Mouse (Mus musculus) G1E (cell line): ENCODE results near the gene Prss22. TPM values are rescaled to one million over a fixed set of nuclear protein-coding genes. Genes with fewer than 3 reads are reported as not detected.

Source experiments
- ATAC-seq: 2 replicates; pipeline ENCODE4 v1.8.0; 2016; ENCODE audit warnings: mild to moderate bottlenecking; ENCODE audit not compliant: insufficient number of reproducible peaks, poor library complexity, low FRiP score, severe bottlenecking; ENCODE audit errors: extremely low read depth
- DNase-seq: peaks from one replicate; pipeline ENCODE4 v3.0.0; 2012; ENCODE audit warnings: low spot score
- H3K27me3 ChIP-seq: 2 replicates; pipeline ENCODE4 v1.6.1; 2012; ENCODE audit warnings: mild to moderate bottlenecking, low read length, inconsistent platforms; ENCODE audit not compliant: insufficient read depth
- H3K36me3 ChIP-seq: replicated peaks from 2 replicates; pipeline ENCODE3; 2012; ENCODE audit warnings: mild to moderate bottlenecking, inconsistent platforms
- H3K4me1 ChIP-seq: 2 replicates; pipeline ENCODE4 v1.6.1; 2012; ENCODE audit warnings: low read depth, low read length, inconsistent platforms, mixed read lengths; ENCODE audit not compliant: insufficient read depth
- H3K4me3 ChIP-seq: 2 replicates; pipeline ENCODE4 v1.5.1; 2012; ENCODE audit warnings: low read depth, mild to moderate bottlenecking, inconsistent platforms, low read length, moderate library complexity, mixed read lengths
- H3K9me3 ChIP-seq: replicated peaks from 2 replicates; pipeline ENCODE4 v1.6.1; 2012; ENCODE audit warnings: inconsistent platforms
- CTCF ChIP-seq: IDR thresholded peaks from 2 replicates; pipeline ENCODE4 v1.5.1; 2012; ENCODE audit warnings: low read depth, low read length, inconsistent platforms, mixed read lengths
- GATA1 ChIP-seq: IDR thresholded peaks from 2 replicates; pipeline ENCODE4 v1.6.1; 2012; ENCODE audit warnings: borderline replicate concordance, low read length, inconsistent platforms, mixed read lengths
- GATA2 ChIP-seq: IDR thresholded peaks from 2 replicates; pipeline ENCODE4 v1.6.1; 2012; ENCODE audit warnings: low read depth, low read length, inconsistent platforms, borderline replicate concordance
- POLR2AphosphoS5 ChIP-seq: IDR thresholded peaks from 2 replicates; pipeline ENCODE4 v1.6.1; 2012; ENCODE audit warnings: low read depth, low read length, inconsistent platforms; ENCODE audit not compliant: insufficient replicate concordance
- TAL1 ChIP-seq: conservative IDR thresholded peaks from 2 replicates; pipeline ENCODE4 v1.6.1; 2012; ENCODE audit warnings: low read depth, low read length, inconsistent platforms, mixed read lengths
- polyA plus RNA-seq: library from polyadenylated mRNA; stranded (reverse); fragments of >175 nt; gene quantifications from 2 replicates; pipeline ENCODE4 v1.2.3, GENCODE M21; 2012
- total RNA-seq, 2 experiments: library from RNA; stranded (forward) in 1 of 2; stranded (reverse) in 1 of 2; fragments of 200-1000 nt in 1 of 2; fragments of >200 nt in 1 of 2; fragmentation: Nextera tagmentation in 1 of 2; gene quantifications; 2 replicates each; pipeline ENCODE4 v1.2.3; 2014 to 2017

Gene Prss22
- total and polyA plus RNA-seq, 3 experiments: not detected

GRCm38 (mm10) chr17:24012921-24013320, 15.0 kb upstream of the Prss22 start:
- DNase-seq (no peak), ATAC-seq (no peak)
- Histone ChIP-seq H3K36me3 (no peaks in the 10 kb centered on the region), H3K4me1 (no peaks in the 10 kb centered on the region), H3K9me3 (no peaks in the 10 kb centered on the region), H3K27me3 (peaks cover 13% of the 10 kb centered on the region), H3K4me3 (no peak overlapping the region)
- no peak for TF ChIP-seq GATA1

GRCm38 (mm10) chr17:24009617-24010016, 11.7 kb upstream of the Prss22 start:
- no peak for ATAC-seq
- no peak for DNase-seq
- no peak overlapping the region for H3K4me3 ChIP-seq
- no peaks in the 10 kb centered on the region for H3K36me3 ChIP-seq
- H3K9me3 ChIP-seq: no peaks in the 10 kb centered on the region
- TF ChIP-seq GATA2: no peak
- TF ChIP-seq TAL1: no peak
- TF ChIP-seq POLR2AphosphoS5: no peak
- no peak for TF ChIP-seq CTCF
- TF ChIP-seq GATA1: no peak
- H3K27me3 ChIP-seq: peaks cover 13% of the 10 kb centered on the region
- H3K4me1 ChIP-seq: peaks cover 10% of the 10 kb centered on the region

- no peaks in the 10 kb centered on the region for H3K9me3 ChIP-seq
- H3K4me1 ChIP-seq: peaks cover 10% of the 10 kb centered on the region
- TF ChIP-seq TAL1 (no peak), GATA2 (no peak), POLR2AphosphoS5 (no peak), CTCF (no peak), GATA1 (no peak)
- no peak overlapping the region for H3K4me3 ChIP-seq
- peaks cover 15% of the 10 kb centered on the region for H3K27me3 ChIP-seq
- DNase-seq (no peak), ATAC-seq (no peak)
- H3K36me3 ChIP-seq: no peaks in the 10 kb centered on the region
Observed at GRCm38 (mm10) chr17:24008105-24008504, 10.2 kb upstream of the Prss22 start.

GRCm38 (mm10) chr17:24007391-24007790, 9.5 kb upstream of the Prss22 start:
- H3K4me1 ChIP-seq: peaks cover 10% of the 10 kb centered on the region
- no peak overlapping the region for H3K4me3 ChIP-seq
- TF ChIP-seq GATA2 (no peak), POLR2AphosphoS5 (no peak), CTCF (no peak), TAL1 (no peak), GATA1 (no peak)
- H3K36me3 ChIP-seq: no peaks in the 10 kb centered on the region
- peaks cover 11% of the 10 kb centered on the region for H3K27me3 ChIP-seq
- DNase-seq (no peak), ATAC-seq (no peak; the same call in 1 of the 2 replicates)
- H3K9me3 ChIP-seq: no peaks in the 10 kb centered on the region

GRCm38 (mm10) chr17:24006930-24007329, 9.0 kb upstream of the Prss22 start:
- H3K4me3 ChIP-seq: no peak overlapping the region

GRCm38 (mm10) chr17:24005049-24005448, 7.1 kb upstream of the Prss22 start:
- no peak for TF ChIP-seq CTCF
- TF ChIP-seq GATA2: no peak
- no peak for TF ChIP-seq TAL1
- TF ChIP-seq POLR2AphosphoS5: no peak
- no peak for TF ChIP-seq GATA1
- H3K36me3 ChIP-seq: no peaks in the 10 kb centered on the region
- peaks cover 14% of the 10 kb centered on the region for H3K27me3 ChIP-seq
- peaks cover 10% of the 10 kb centered on the region for H3K4me1 ChIP-seq
- no peak for ATAC-seq
- no peak overlapping the region for H3K4me3 ChIP-seq
- no peaks in the 10 kb centered on the region for H3K9me3 ChIP-seq
- no peak for DNase-seq

More at GRCm38 (mm10) chr17:24006930-24007329, 9.0 kb upstream of the Prss22 start:
- TF ChIP-seq GATA2 (no peak), TAL1 (no peak), GATA1 (no peak), CTCF (no peak), POLR2AphosphoS5 (no peak)
- Histone ChIP-seq H3K36me3 (no peaks in the 10 kb centered on the region), H3K27me3 (peaks cover 11% of the 10 kb centered on the region), H3K4me1 (peaks cover 10% of the 10 kb centered on the region), H3K9me3 (no peaks in the 10 kb centered on the region)
- DNase-seq (peak; percentile 24), ATAC-seq (peak; percentile 34)

GRCm38 (mm10) chr17:24004071-24004665, 6.3 kb upstream of the Prss22 start:
- peaks cover 18% of the 10 kb centered on the region for H3K27me3 ChIP-seq
- peaks cover 10% of the 10 kb centered on the region for H3K4me1 ChIP-seq
- ATAC-seq: no peak
- TF ChIP-seq TAL1: no peak
- TF ChIP-seq GATA1: no peak
- no peak for TF ChIP-seq CTCF
- no peak for TF ChIP-seq GATA2
- no peak overlapping the region for H3K4me3 ChIP-seq
- no peaks in the 10 kb centered on the region for H3K36me3 ChIP-seq
- DNase-seq: no peak
- no peaks in the 10 kb centered on the region for H3K9me3 ChIP-seq
